Mouse (Mus musculus) stomach, postnatal 0 days (tissue): ENCODE results near the gene Herc1.

ENCODE experiments used
- CTCF ChIP-seq: IDR thresholded peaks from 2 replicates; pipeline ENCODE4 v1.5.1; 2016; ENCODE audit warnings: antibody characterized with exemption, low read depth, mild to moderate bottlenecking, moderate library complexity
- EP300 ChIP-seq: optimal IDR thresholded peaks from 2 replicates; pipeline ENCODE3; 2016; ENCODE audit warnings: antibody characterized with exemption

GRCm38 (mm10) chr9:66304320-66305090 is 45.7 kb upstream of the Herc1 start:
- TF ChIP-seq CTCF = no peak
- no peak for TF ChIP-seq EP300
